Mouse (Mus musculus) left cerebral cortex, postnatal 36 days (tissue): ENCODE data around the gene Set. TPM values are rescaled to one million over a fixed set of nuclear protein-coding genes. Genes with fewer than 3 reads are reported as not detected.

Source experiments
- DNase-seq, 2 experiments: peaks; one replicate each; pipeline ENCODE4 v3.0.0; 2021 to 2022; ENCODE audit warnings: low spot score in 2 of 2, mixed read lengths in 1 of 2
- intact Hi-C: fragments of 180-260 bp; cut with DNase I; formaldehyde crosslinking; loops from one replicate; pipeline ENCODE4 v1.15.1; 2025
- total RNA-seq, 2 experiments: library from RNA; stranded (reverse); gene quantifications; 2 replicates each; pipeline ENCODE4 v1.2.3; 2021

Gene Set
- total RNA-seq, 2 experiments from 2014 or later = 180 to 185 TPM

GRCm38 (mm10) chr2:30080181-30080800, 23.1 kb downstream of the Set start:
- no peak for DNase-seq
- intact Hi-C loops = no loop called here

GRCm38 (mm10) chr2:30084113-30084512, 26.9 kb downstream of the Set start:
- intact Hi-C loops = no loop called here
- DNase-seq = no peak

- intact Hi-C loops = no loop called here
- no peak for DNase-seq
Observed at GRCm38 (mm10) chr2:30084632-30085031, 27.5 kb downstream of the Set start.

- intact Hi-C loops = no loop called here
Observed at GRCm38 (mm10) chr2:30087310-30087709, 30.1 kb downstream of the Set start.

GRCm38 (mm10) chr2:30091521-30091920, 34.3 kb downstream of the Set start:
- DNase-seq = no peak
- intact Hi-C loops = no loop called here

More at GRCm38 (mm10) chr2:30087310-30087709, 30.1 kb downstream of the Set start:
- no peak for DNase-seq

DNA sequence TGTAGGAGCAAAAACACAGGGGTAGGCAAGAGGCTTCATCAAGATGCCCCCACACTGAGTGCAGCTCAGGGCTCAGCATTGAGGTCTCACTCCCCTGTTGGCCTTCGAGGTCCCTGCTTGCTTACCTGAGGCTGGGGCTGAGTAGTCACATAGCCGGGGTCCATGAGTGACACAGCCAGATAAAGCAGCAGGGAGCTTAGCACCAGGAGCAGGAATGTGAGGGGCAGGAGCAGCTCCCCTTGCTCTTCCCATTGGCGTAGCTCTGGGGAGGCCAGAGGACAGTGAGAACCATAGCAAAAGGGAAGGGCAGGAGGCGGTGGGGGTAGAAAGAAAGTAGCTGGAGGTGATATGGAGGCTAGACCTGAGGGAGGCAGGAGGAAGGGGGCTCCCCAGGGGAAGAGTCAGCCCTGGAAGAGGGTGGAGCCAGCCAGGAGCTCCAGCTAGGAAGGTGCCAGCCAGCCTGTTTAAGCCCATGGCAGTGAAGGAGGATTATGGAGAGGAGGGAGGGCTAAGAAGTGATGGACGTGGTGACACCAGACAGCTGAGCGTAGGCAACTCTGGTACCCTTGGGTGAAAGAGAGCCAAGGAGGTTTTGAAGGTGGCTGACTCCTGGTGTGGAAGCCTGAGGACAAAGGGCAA, 35.2 kb downstream of the Set start:
- no peak for DNase-seq
- intact Hi-C loops = no loop called here

DNA sequence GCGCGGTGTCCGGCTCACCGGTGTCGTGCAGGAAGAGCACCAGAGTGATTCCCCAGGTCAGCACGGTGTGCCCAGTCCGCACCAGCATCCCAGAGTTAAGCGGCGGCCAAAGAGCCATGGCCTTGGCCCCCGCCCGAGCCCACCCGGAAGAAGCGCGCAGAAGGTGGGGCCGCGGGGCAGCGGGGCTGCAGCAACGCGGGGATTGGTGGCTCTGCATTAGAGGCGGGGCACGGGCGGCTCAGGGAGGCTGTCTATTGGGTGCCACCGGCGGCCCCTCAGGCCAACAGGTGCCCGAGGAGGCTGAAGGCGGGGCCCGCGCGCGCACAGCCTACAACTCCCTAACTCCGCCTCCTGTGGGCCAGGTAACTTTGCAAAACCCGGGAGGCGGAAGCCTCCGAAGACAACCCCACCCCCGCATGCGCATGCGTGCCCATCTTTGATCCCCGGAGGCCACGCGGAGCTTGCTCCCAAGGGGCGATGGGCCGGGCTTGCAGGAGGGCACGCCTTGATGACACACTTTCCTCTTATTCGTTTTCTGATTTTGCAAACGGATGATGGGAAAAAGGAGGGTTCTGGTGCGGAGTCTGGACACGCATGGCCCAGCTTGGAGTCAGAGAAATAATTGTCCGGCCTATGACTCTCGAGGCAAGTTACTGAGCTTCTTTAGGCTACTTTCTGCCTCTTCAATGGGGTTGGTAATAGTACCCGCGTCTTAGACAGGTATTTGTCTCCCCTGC, 36.5 kb downstream of the Set start, which contains the start of gene Zdhhc12:
TSS of gene Zdhhc12 (minus strand) at position 178 of the 737 bp plus-strand sequence.
- intact Hi-C loops = no loop called here
- peak; percentile 88 to 92 for DNase-seq

DNA sequence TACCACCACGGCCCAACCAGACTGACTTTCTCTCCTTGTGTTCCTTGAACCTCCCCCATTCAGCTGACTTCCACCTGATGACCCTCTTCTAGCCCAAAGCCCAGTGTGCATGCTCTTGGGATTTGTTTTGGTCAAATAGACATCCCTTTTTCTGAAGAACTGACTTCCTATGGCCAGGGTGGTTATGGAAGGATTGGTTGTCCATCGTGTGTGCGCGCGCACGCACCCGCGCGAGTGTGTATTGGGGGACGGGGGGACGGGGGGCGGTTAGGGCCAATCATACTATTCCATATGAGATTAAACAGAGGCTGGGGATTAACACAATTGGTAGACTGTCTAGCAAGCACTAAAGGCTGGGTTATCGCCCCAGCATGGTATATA, 37.0 kb downstream of the Set start:
- no peak for DNase-seq
- intact Hi-C loops = no loop called here

DNA sequence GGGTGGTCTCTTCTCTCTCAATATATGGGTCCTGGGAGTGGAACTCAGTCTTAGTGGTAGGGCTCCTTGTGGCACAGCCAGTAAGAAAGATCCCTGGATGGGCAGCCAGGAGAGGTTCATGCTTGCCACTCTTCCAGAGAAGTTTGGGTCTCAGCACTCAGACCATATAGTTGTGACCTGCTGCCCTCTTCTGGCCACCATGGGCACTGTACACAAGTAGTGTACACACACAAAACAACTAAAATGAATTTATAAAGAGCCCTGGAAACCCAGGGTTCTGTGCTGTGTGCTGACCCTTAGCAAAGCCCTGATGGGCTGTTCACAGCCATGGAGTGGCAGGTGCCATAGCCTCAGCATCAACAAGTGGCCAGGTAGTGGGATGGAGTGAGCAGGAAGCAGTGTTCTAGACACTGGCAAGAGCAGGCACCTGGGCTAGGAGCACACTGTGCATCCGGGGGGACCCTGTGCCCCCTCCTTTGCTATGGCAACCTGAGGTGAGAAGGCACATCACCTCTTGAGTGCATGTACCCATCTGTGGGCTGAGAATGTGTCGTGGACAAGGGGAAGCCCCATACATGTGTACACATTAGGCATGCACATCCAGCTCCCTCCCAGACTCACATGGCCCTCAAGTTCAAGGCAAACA, 38.8 kb downstream of the Set start:
- no peak for DNase-seq
- intact Hi-C loops = no loop called here

- DNase-seq = no peak
- intact Hi-C loops = no loop called here
Observed at GRCm38 (mm10) chr2:30100214-30100613, 43.0 kb downstream of the Set start.

- intact Hi-C loops = no loop called here
- DNase-seq = no peak
Observed at GRCm38 (mm10) chr2:30106364-30106763, 49.2 kb downstream of the Set start.

GRCm38 (mm10) chr2:30107646-30108045, 50.5 kb downstream of the Set start:
- intact Hi-C loops = no loop called here
- no peak for DNase-seq

DNA sequence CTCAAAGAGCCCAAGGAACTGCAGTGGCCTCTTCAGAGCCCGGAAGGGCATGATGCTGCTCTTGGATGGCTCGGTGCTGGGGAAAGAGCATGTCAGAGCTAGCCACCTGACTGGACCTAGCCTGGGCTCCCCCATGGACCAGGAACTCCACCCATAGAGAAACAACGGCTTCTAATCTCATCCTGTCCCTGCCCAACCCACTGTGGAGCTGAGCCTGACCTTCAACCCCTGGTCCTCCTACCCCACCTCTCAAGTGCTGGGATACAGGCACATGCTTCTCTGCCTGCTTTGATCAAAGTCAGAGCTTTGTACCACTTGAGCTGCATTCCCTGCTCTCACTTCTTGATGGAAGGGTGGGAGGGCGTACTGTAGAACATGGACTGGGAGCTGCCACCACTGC, 51.1 kb downstream of the Set start:
- intact Hi-C loops = no loop called here
- DNase-seq = no peak

DNA sequence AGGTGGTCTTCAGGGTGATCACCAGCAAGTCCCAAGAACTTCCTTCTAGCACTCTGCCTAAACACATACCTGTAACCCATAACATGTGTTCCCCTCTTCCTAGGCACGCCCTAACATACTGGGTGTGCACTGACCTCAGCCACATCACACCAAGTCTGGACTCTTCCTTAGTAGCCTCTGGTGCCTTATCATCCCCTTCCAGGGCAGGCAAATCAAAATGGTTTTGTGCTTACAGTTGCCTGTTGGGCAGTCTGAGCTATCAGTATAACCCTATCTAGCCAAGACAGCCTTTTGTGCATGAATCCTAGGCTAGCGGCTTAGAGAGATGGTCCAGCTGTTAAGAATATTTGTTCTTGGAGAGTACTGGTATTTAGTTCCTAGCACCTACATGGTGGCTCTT, 54.3 kb downstream of the Set start:
- DNase-seq = no peak
- intact Hi-C loops = no loop called here

GRCm38 (mm10) chr2:30112564-30112963, 55.4 kb downstream of the Set start:
- no peak for DNase-seq
- intact Hi-C loops = no loop called here

DNA sequence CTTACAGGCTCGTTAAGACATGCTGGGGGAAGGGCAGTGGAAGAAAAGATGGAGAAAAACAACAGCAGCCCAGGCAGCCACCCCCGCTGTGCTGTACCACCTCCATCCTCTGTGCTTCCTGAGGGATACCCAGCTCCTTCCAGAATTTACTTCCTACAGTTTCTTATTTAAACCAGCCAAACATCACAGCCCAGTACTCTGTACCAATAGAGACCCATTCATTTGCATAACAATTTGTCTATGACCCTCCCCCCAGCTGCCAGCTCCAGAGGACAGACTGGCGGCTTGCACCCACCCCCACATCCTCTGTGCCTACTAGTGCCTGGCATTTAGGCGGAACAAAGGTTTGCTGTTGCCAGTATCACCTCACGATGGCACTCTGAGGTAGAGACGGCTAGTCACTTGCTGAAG, 62.5 kb downstream of the Set start:
- DNase-seq = peak; percentile 75 to 80
- intact Hi-C loops = no loop called here

- DNase-seq = no peak
- intact Hi-C loops = no loop called here
Observed at GRCm38 (mm10) chr2:30120269-30120668, 63.1 kb downstream of the Set start.
